Mouse (Mus musculus): ENCODE results near the gene Ttk. TPM values are rescaled to one million over a fixed set of nuclear protein-coding genes. Genes with fewer than 3 reads are reported as not detected.

Gene Ttk
- total and polyA plus RNA-seq, 3 experiments = 19.9 to 37.2 (median 26.6) TPM

- Histone ChIP-seq H3K79me2 (replicated peaks; ENCODE audit: control insufficient read depth, extremely low read depth, insufficient read depth, poor library complexity, severe bottlenecking) (no peaks in the 10 kb centered on the region), H3K4me1 (ENCODE audit: control insufficient read depth in 1 of 2, insufficient read depth in 2 of 2) (peaks cover 3 to 5% of the 10 kb centered on the region in 2 experiments; a peak in 2 of 4 replicates), H3K9ac (ENCODE audit: insufficient read depth, low read depth) (no peak overlapping the region), H3K4me2 (ENCODE audit: insufficient read depth, low read depth, poor library complexity, severe bottlenecking) (peak overlapping the region; percentile 36; the same call in 1 of the 2 replicates), H3K27me3 (replicated peaks) (no peaks in the 10 kb centered on the region), H3K36me3 (replicated peaks in 1 of 2; ENCODE audit: control insufficient read depth in 1 of 2, insufficient read depth in 1 of 2, low read length in 1 of 2) (no peaks in the 10 kb centered on the region), H3K27ac (ENCODE audit: insufficient read depth, low read depth) (no peak overlapping the region), H3K4me3 (replicated peaks in 1 of 3; ENCODE audit: low read depth in 2 of 3, low read length in 2 of 3, poor library complexity in 1 of 3) (no peak overlapping the region), H3K9me3 (replicated peaks; ENCODE audit: low read length) (no peaks in the 10 kb centered on the region)
- in situ Hi-C loops (cut with MboI; ENCODE audit: low pct_ligation_motif_present, low pct_unique_long_range_greater_than_20kb, low sequenced_read_pairs) = no loop called here
- peak; percentile 12; the same call in 1 of the 2 replicates for TF ChIP-seq ZC3H11A (IDR thresholded peaks at IDR 0.05; ENCODE audit: low read depth, low read length)
- no peak for TF ChIP-seq TBP (conservative IDR thresholded peaks at IDR 0.05; ENCODE audit: low read depth, low read length)
- TF ChIP-seq NELFE (IDR thresholded peaks at IDR 0.05; ENCODE audit: low read depth, low read length) = no peak
- TF ChIP-seq E2F4 (IDR thresholded peaks at IDR 0.05; ENCODE audit: insufficient replicate concordance, low read depth, low read length) = no peak
- no peak for TF ChIP-seq MAZ (IDR thresholded peaks at IDR 0.05; ENCODE audit: low read depth, low read length)
- no peak for TF ChIP-seq SIN3A (IDR thresholded peaks at IDR 0.05; ENCODE audit: low read length)
- no peak for TF ChIP-seq JUND (conservative IDR thresholded peaks at IDR 0.05; ENCODE audit: low read depth, low read length)
- TF ChIP-seq MXI1 (IDR thresholded peaks at IDR 0.05; ENCODE audit: low read depth, low read length) = no peak
- TF ChIP-seq ZMIZ1 (IDR thresholded peaks at IDR 0.05; ENCODE audit: low read depth, low read length) = no peak
- TF ChIP-seq KAT2A (IDR thresholded peaks at IDR 0.05; ENCODE audit: insufficient replicate concordance, low read length) = no peak
- TF ChIP-seq MYC (IDR thresholded peaks at IDR 0.05; ENCODE audit: low read depth, low read length) = no peak
- TF ChIP-seq RAD21 (IDR thresholded peaks at IDR 0.05; ENCODE audit: low read depth, low read length) = peak; percentile 81
- peak; percentile 20 to 88; a peak in 3 of 4 replicates for TF ChIP-seq CTCF (conservative IDR thresholded peaks at IDR 0.05 in 1 of 2, IDR thresholded peaks at IDR 0.05 in 1 of 2; ENCODE audit: low read depth in 2 of 2, low read length in 2 of 2)
- TF ChIP-seq BHLHE40 (IDR thresholded peaks at IDR 0.05; ENCODE audit: low read depth, low read length) = no peak
- TF ChIP-seq IRF4 (IDR thresholded peaks at IDR 0.05; ENCODE audit: low read depth, low read length) = no peak
- TF ChIP-seq SMC3 (IDR thresholded peaks at IDR 0.05; ENCODE audit: low read depth, low read length) = peak; percentile 76
- no peak for TF ChIP-seq NRF1 (IDR thresholded peaks at IDR 0.05; ENCODE audit: low read depth, low read length)
- DNase-seq (ENCODE audit: extremely low read depth) = peak; percentile 63
- dilution Hi-C loops (cut with MboI; ENCODE audit: extremely low pct_ligation_motif_present, extremely low pct_unique_long_range_greater_than_20kb, low sequenced_read_pairs) = no loop called here
Observed at GRCm38 (mm10) chr9:83807562-83807961, 26.9 kb upstream of the Ttk start.

GRCm38 (mm10) chr9:83819188-83819587 lies 15.3 kb upstream of the Ttk start:
- H3K4me1 ChIP-seq (ENCODE audit: control insufficient read depth in 1 of 2, insufficient read depth in 2 of 2) = peaks cover 6 to 8% of the 10 kb centered on the region in 2 experiments
- H3K4me2 ChIP-seq (ENCODE audit: insufficient read depth, low read depth, poor library complexity, severe bottlenecking) = no peak overlapping the region
- dilution Hi-C loops (cut with MboI; ENCODE audit: extremely low pct_ligation_motif_present, extremely low pct_unique_long_range_greater_than_20kb, low sequenced_read_pairs) (no loop called here), in situ Hi-C loops (cut with MboI; ENCODE audit: low pct_ligation_motif_present, low pct_unique_long_range_greater_than_20kb, low sequenced_read_pairs) (no loop called here)
- H3K79me2 ChIP-seq (replicated peaks; ENCODE audit: control insufficient read depth, extremely low read depth, insufficient read depth, poor library complexity, severe bottlenecking) = no peaks in the 10 kb centered on the region
- no peaks in the 10 kb centered on the region for H3K27me3 ChIP-seq (replicated peaks)
- H3K9me3 ChIP-seq (replicated peaks; ENCODE audit: low read length) = no peaks in the 10 kb centered on the region
- no peaks in the 10 kb centered on the region for H3K36me3 ChIP-seq (replicated peaks in 1 of 2; ENCODE audit: control insufficient read depth in 1 of 2, insufficient read depth in 1 of 2, low read length in 1 of 2)
- no peak overlapping the region for H3K4me3 ChIP-seq (replicated peaks in 1 of 3; ENCODE audit: low read depth in 2 of 3, low read length in 2 of 3, poor library complexity in 1 of 3)
- TF ChIP-seq NELFE (IDR thresholded peaks at IDR 0.05; ENCODE audit: low read depth, low read length) (no peak), USF2 (conservative IDR thresholded peaks at IDR 0.05; ENCODE audit: low read depth, low read length) (no peak), TBP (conservative IDR thresholded peaks at IDR 0.05; ENCODE audit: low read depth, low read length) (no peak), CTCF (conservative IDR thresholded peaks at IDR 0.05 in 1 of 2, IDR thresholded peaks at IDR 0.05 in 1 of 2; ENCODE audit: low read depth in 2 of 2, low read length in 2 of 2) (no peak), ZNF384 (IDR thresholded peaks at IDR 0.05; ENCODE audit: low read depth, low read length) (peak; percentile 50)
- H3K27ac ChIP-seq (ENCODE audit: insufficient read depth, low read depth) = no peak overlapping the region
- no peak overlapping the region for H3K9ac ChIP-seq (ENCODE audit: insufficient read depth, low read depth)
- DNase-seq (ENCODE audit: extremely low read depth) = no peak

All from CH12.LX (cell line).